In the genomic region with DNA sequence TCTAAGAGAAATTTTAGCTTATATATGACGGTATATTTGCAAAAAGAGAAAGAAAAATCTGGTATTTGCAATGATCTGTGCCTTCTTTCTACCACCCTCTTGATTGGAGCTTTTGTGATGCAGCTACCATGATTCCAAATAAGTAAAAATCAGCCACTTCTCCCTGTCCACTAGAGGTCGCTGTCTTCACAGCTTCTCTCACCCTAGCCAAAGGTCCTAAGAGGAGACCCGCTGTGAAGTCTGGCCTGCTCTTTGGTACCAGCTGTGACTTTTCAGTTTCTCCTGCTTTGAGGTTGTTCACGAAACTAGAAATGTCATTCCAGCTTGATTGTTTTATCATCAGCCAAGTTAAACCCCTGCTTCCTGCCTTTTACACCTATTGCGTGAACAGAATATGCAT, we compare ENCODE assay signal across 8 mouse cellular contexts. TPM values are rescaled to one million over a fixed set of nuclear protein-coding genes. Genes with fewer than 3 reads are reported as not detected.
A peak's percentile ranks its signal among the peaks of the same experiment; 100 is the strongest.
DNase-seq lines count a peak whose midpoint lies in the region; ATAC-seq and TF ChIP-seq lines count a peak whose summit lies in the region.

No protein-coding gene starts in this region.

- peak; percentile 76 for TF ChIP-seq CTCF in Patski (IDR thresholded peaks at IDR 0.05)

- peak; percentile 55 for DNase-seq in intestine, embryonic 14.5 days (ENCODE audit: low spot score)
- DNase-seq in B cell, adult 2 months = peak; percentile 36 to 40
- no peak for DNase-seq in Patski (ENCODE audit: low read depth, low spot score)
- DNase-seq in embryonic facial prominence, embryonic 11.5 days (ENCODE audit: low spot score) = peak; percentile 74
- DNase-seq in lung, postnatal 14 days = peak; percentile 8
- DNase-seq in ovary, postnatal 14 days (ENCODE audit: low spot score) = no peak
- DNase-seq in heart, postnatal 25 days (ENCODE audit: low spot score) = no peak

- no peaks in the 10 kb centered on the region for H3K27me3 ChIP-seq in intestine, embryonic 14.5 days (replicated peaks; ENCODE audit: control insufficient read depth, insufficient read depth, low read length)
- H3K27me3 ChIP-seq in intestine, embryonic 16.5 days (replicated peaks; ENCODE audit: control insufficient read depth, insufficient read depth, low read length) = no peaks in the 10 kb centered on the region
- H3K27me3 ChIP-seq in Patski = peaks cover 16% of the 10 kb centered on the region
- H3K27me3 ChIP-seq in embryonic facial prominence, embryonic 11.5 days (ENCODE audit: control insufficient read depth, insufficient read depth, low read length) = no peaks in the 10 kb centered on the region

- intact Hi-C loops in heart, postnatal 25 days (cut with DNase I) = loop anchor here (5.0 kb wide), 1 partner anchor 144 kb away; no protein-coding TSS in a partner anchor

- no peak overlapping the region for H3K27ac ChIP-seq in intestine, embryonic 14.5 days (ENCODE audit: low read depth)
- no peak overlapping the region for H3K27ac ChIP-seq in intestine, embryonic 16.5 days (ENCODE audit: low read length)
- no peak overlapping the region for H3K27ac ChIP-seq in embryonic facial prominence, embryonic 11.5 days (replicated peaks; ENCODE audit: low read depth, low read length)

- H3K4me2 ChIP-seq in intestine, embryonic 14.5 days (ENCODE audit: low read length) = no peak overlapping the region
- no peak overlapping the region for H3K4me2 ChIP-seq in intestine, embryonic 16.5 days (ENCODE audit: low read depth, low read length)
- no peak overlapping the region for H3K4me2 ChIP-seq in embryonic facial prominence, embryonic 11.5 days (ENCODE audit: low read depth, low read length)

- H3K4me3 ChIP-seq in intestine, embryonic 14.5 days (ENCODE audit: low read depth, low read length) = no peak overlapping the region
- H3K4me3 ChIP-seq in intestine, embryonic 16.5 days (ENCODE audit: low read length) = no peak overlapping the region
- no peak overlapping the region for H3K4me3 ChIP-seq in embryonic facial prominence, embryonic 11.5 days (ENCODE audit: low read depth, low read length)

- ATAC-seq in intestine, embryonic 14.5 days (replicated peaks; ENCODE audit: low FRiP score, low TSS enrichment, low read depth) = no peak
- no peak for ATAC-seq in intestine, embryonic 16.5 days
- no peak for ATAC-seq in Patski
- ATAC-seq in embryonic facial prominence, embryonic 11.5 days (replicated peaks; ENCODE audit: insufficient number of reproducible peaks, low FRiP score, low TSS enrichment, low read depth) = no peak

- POLR2A ChIA-PET in Patski (lab: Charles Lee) = no interaction called here

- no peaks in the 10 kb centered on the region for H3K9me3 ChIP-seq in intestine, embryonic 14.5 days (ENCODE audit: control insufficient read depth, low read length)
- no peaks in the 10 kb centered on the region for H3K9me3 ChIP-seq in intestine, embryonic 16.5 days (ENCODE audit: control insufficient read depth, low read length)
- H3K9me3 ChIP-seq in embryonic facial prominence, embryonic 11.5 days (replicated peaks; ENCODE audit: control insufficient read depth, low read length) = no peaks in the 10 kb centered on the region

- CTCF ChIA-PET in Patski (lab: Charles Lee) = interaction anchor here (1.0 to 2.0 kb wide), 4 partner anchors 14 to 143 kb away, joined by 3 to 7 read pairs (median 4); no protein-coding TSS in a partner anchor

- in situ Hi-C loops in Patski (cut with MboI; ENCODE audit: low pct_unique_long_range_greater_than_20kb) = loop anchor here (10.0 to 25.0 kb wide), 2 partner anchors 536 to 1061 kb away; no protein-coding TSS in a partner anchor

- H3K4me1 ChIP-seq in intestine, embryonic 14.5 days (replicated peaks; ENCODE audit: control insufficient read depth, insufficient read depth, low read length) = no peaks in the 10 kb centered on the region
- no peaks in the 10 kb centered on the region for H3K4me1 ChIP-seq in intestine, embryonic 16.5 days (ENCODE audit: control insufficient read depth, insufficient read depth, low read length)
- no peaks in the 10 kb centered on the region for H3K4me1 ChIP-seq in embryonic facial prominence, embryonic 11.5 days (ENCODE audit: control insufficient read depth, insufficient read depth, low read length)

- no peak overlapping the region for H3K9ac ChIP-seq in intestine, embryonic 14.5 days (ENCODE audit: low read length)
- no peak overlapping the region for H3K9ac ChIP-seq in intestine, embryonic 16.5 days (ENCODE audit: low read depth, low read length)
- H3K9ac ChIP-seq in embryonic facial prominence, embryonic 11.5 days (replicated peaks; ENCODE audit: low read length) = no peak overlapping the region

- H3K36me3 ChIP-seq in intestine, embryonic 14.5 days (ENCODE audit: control insufficient read depth, insufficient read depth, low read length) = no peaks in the 10 kb centered on the region
- no peaks in the 10 kb centered on the region for H3K36me3 ChIP-seq in intestine, embryonic 16.5 days (ENCODE audit: control insufficient read depth, insufficient read depth, low read length)
- no peaks in the 10 kb centered on the region for H3K36me3 ChIP-seq in embryonic facial prominence, embryonic 11.5 days (replicated peaks; ENCODE audit: control insufficient read depth, insufficient read depth, low read depth, low read length)

- 32% methylated on average over 5 of the region's 5 CpGs for WGBS in intestine, embryonic 14.5 days
- WGBS in intestine, embryonic 16.5 days = 28% methylated on average over 5 of the region's 5 CpGs
- WGBS in embryonic facial prominence, embryonic 11.5 days = 29% methylated on average over 5 of the region's 5 CpGs

RNA-seq across cellular contexts. Expression of gene Map3k15, which starts 14.5 kb away (rescaled TPM):
- polyA plus RNA-seq in intestine, embryonic 14.5 days (2014; fragmentation: Nextera tagmentation; extraction: Ambion mirVana) = 0.74 and 0.89 TPM in 2 replicates
- 0.24 and 0.33 TPM in 2 replicates for polyA plus RNA-seq in intestine, embryonic 16.5 days (2015; fragmentation: Nextera tagmentation; extraction: Ambion mirVana)
- 1.8 TPM for polyA plus RNA-seq in Patski (2021)
- 0.06 and 0.08 TPM in 2 replicates for polyA plus RNA-seq in embryonic facial prominence, embryonic 11.5 days (2014; fragmentation: Nextera tagmentation; extraction: Ambion mirVana)
- under 1 TPM; 0.34 to 0.45 TPM for total RNA-seq in heart, postnatal 25 days (2021)

Comparison
In these comparisons a context has a peak if more than half of its experiments do, and no peak if none do; other contexts are left out.
1. DNase-seq: peak in intestine, embryonic 14.5 days (single experiment), B cell, adult 2 months (2 of 2), embryonic facial prominence, embryonic 11.5 days (single experiment) and lung, postnatal 14 days (single experiment); none in Patski (single experiment), ovary, postnatal 14 days (single experiment) and heart, postnatal 25 days (single experiment).